In the genomic region with DNA sequence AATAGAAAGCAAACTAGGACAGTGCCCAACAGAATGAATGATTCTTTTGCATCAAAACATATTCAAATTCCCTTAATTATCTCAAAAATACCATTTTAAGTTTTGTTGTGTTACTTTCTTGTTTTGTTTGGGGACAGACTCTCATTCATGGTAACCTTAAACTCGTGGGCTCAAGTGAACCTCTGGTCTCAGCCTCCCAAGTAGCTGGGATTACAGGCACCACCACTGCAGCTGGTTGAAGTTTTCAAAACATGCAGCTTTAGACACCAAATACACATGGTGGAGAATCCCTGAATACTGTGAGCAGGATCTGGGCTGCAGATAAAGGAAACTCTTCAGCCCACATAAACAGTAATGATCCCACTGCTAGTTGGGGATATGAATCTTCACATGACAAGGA, we compare ENCODE assay signal across 34 mouse cellular contexts. TPM values are rescaled to one million over a fixed set of nuclear protein-coding genes. Genes with fewer than 3 reads are reported as not detected.
"Had no signal": no experiment of that assay in that cellular context is flagged by ENCODE, and none has a peak within 500 bp of the region (broad histone marks: within the 10 kb centered on the region; RNA-seq: fewer than 3 reads in every experiment).

No protein-coding gene starts in this region.

- DNase-seq: left cerebral cortex, postnatal 4 days; liver; liver, embryonic 13.5 days; liver, postnatal 0 days; lung, adult 18-20 months; lung, adult 2 months; lung, embryonic 14.5 days; lung, postnatal 10 days; lung, postnatal 14 days; lung, postnatal 36 days; lung, postnatal 4 days; midbrain, embryonic 14.5 days had no signal

- H3K36me3 ChIP-seq: limb, embryonic 10.5 days; limb, embryonic 12.5 days; limb, embryonic 13.5 days; limb, embryonic 15.5 days; liver, embryonic 12.5 days; liver, embryonic 13.5 days; liver, embryonic 15.5 days; lung, embryonic 15.5 days; midbrain, embryonic 10.5 days; midbrain, embryonic 12.5 days; midbrain, embryonic 13.5 days; midbrain, embryonic 15.5 days; neural tube, embryonic 12.5 days had no signal

- H3K27me3 ChIP-seq: limb, embryonic 12.5 days; limb, embryonic 13.5 days; limb, embryonic 15.5 days; liver, embryonic 12.5 days; liver, embryonic 13.5 days; liver, embryonic 15.5 days; lung, embryonic 15.5 days; megakaryocyte, embryonic 14.5 days; midbrain, embryonic 12.5 days; midbrain, embryonic 13.5 days; midbrain, embryonic 15.5 days; neural tube, embryonic 12.5 days had no signal

- H3K4me3 ChIP-seq: limb, embryonic 10.5 days; limb, embryonic 12.5 days; limb, embryonic 13.5 days; limb, embryonic 15.5 days; liver, embryonic 12.5 days; liver, embryonic 13.5 days; liver, embryonic 15.5 days; lung, embryonic 15.5 days; megakaryocyte, embryonic 14.5 days; midbrain, embryonic 10.5 days; midbrain, embryonic 12.5 days; midbrain, embryonic 13.5 days; midbrain, embryonic 15.5 days; myocyte; neural tube, embryonic 12.5 days had no signal

- H3K9me3 ChIP-seq: limb, embryonic 10.5 days; limb, embryonic 15.5 days; liver, embryonic 15.5 days; lung, embryonic 15.5 days; midbrain, embryonic 15.5 days had no signal

- H3K9ac ChIP-seq: limb, embryonic 12.5 days; limb, embryonic 13.5 days; limb, embryonic 15.5 days; liver, embryonic 12.5 days; liver, embryonic 13.5 days; liver, embryonic 14.5 days; liver, embryonic 15.5 days; liver, postnatal 0 days; lung, embryonic 14.5 days; lung, embryonic 15.5 days; midbrain, embryonic 12.5 days; midbrain, embryonic 13.5 days; midbrain, embryonic 15.5 days; neural tube, embryonic 12.5 days had no signal

- H3K4me1 ChIP-seq: limb, embryonic 10.5 days; limb, embryonic 12.5 days; limb, embryonic 13.5 days; limb, embryonic 15.5 days; liver, embryonic 15.5 days; lung, embryonic 15.5 days; megakaryocyte, embryonic 14.5 days; midbrain, embryonic 10.5 days; midbrain, embryonic 12.5 days; midbrain, embryonic 13.5 days; midbrain, embryonic 15.5 days; neural tube, embryonic 12.5 days had no signal

- ATAC-seq: liver, embryonic 12.5 days; liver, postnatal 0 days; lung, postnatal 0 days; midbrain, embryonic 13.5 days; midbrain, embryonic 15.5 days; midbrain, embryonic 16.5 days had no signal

- H3K27ac ChIP-seq: limb, embryonic 10.5 days; limb, embryonic 12.5 days; limb, embryonic 13.5 days; limb, embryonic 15.5 days; liver, embryonic 12.5 days; liver, embryonic 13.5 days; liver, embryonic 14.5 days; liver, embryonic 15.5 days; lung, embryonic 15.5 days; macrophage; midbrain, embryonic 10.5 days; midbrain, embryonic 12.5 days; midbrain, embryonic 13.5 days; midbrain, embryonic 15.5 days; neural tube, embryonic 12.5 days had no signal

RNA-seq across cellular contexts. Expression of gene Tmem215, which starts 37.6 kb away (rescaled TPM):
- total RNA-seq: megakaryocyte-erythroid progenitor cell, adult 5-6 weeks; monocyte, adult 5-6 weeks had no signal
- polyA plus RNA-seq: liver, adult 2 months; liver, embryonic 16.5 days; macrophage; myocyte had no signal
